Mouse (Mus musculus) forebrain, embryonic 13.5 days (tissue): ENCODE data around the gene Ccl26. TPM values are rescaled to one million over a fixed set of nuclear protein-coding genes. Genes with fewer than 3 reads are reported as not detected.

ENCODE experiments used
- polyA plus RNA-seq: library from polyadenylated mRNA; unstranded; fragments of >200 nt; fragmentation: Nextera tagmentation; extraction: Ambion mirVana; gene quantifications from 2 replicates; pipeline ENCODE4 v1.2.1, GENCODE M21; 2015

Ccl26 gene
- polyA plus RNA-seq, 1 experiment from 2014 or later: not detected

Other genes with a start within 250 kb of the Ccl26 start
- gene Fkbp6, start 213.5 kb downstream of the Ccl26 start, polyA plus RNA-seq: not detected in 2 replicates
- not detected in 2 replicates for gene Trim50, start 210.3 kb downstream of the Ccl26 start, polyA plus RNA-seq
- 36.8 and 40.4 TPM in 2 replicates for gene Nsun5, start 193.6 kb downstream of the Ccl26 start, polyA plus RNA-seq
- gene Pom121, start 169.0 kb downstream of the Ccl26 start, polyA plus RNA-seq: 15.3 and 16.9 TPM in 2 replicates
- 32.3 and 38.1 TPM in 2 replicates for gene Hip1, start 18.4 kb downstream of the Ccl26 start, polyA plus RNA-seq
- 1.3 and 2.1 TPM in 2 replicates for gene Ccl24, start 9.5 kb upstream of the Ccl26 start, polyA plus RNA-seq
- gene Rhbdd2, start 69.0 kb upstream of the Ccl26 start, polyA plus RNA-seq: 56.3 and 66.2 TPM in 2 replicates
- gene Por, start 106.5 kb upstream of the Ccl26 start, polyA plus RNA-seq: 102 and 121 TPM in 2 replicates
- 67.0 and 69.7 TPM in 2 replicates for gene Tmem120a, start 180.9 kb upstream of the Ccl26 start, polyA plus RNA-seq
- 0.26 and 0.41 TPM in 2 replicates for gene Styxl1, start 214.8 kb upstream of the Ccl26 start, polyA plus RNA-seq
- gene Mdh2, start 214.9 kb upstream of the Ccl26 start, polyA plus RNA-seq: 558 and 564 TPM in 2 replicates
- gene Srrm3, start 243.3 kb upstream of the Ccl26 start, polyA plus RNA-seq: 45.8 and 52.8 TPM in 2 replicates